Mouse (Mus musculus): ENCODE data around the gene Prss54.
"Not testable (repeated sequence)": the region's sequence is repeated elsewhere in the genome, so short reads cannot be mapped to it uniquely, and the experiment has no call there.

Gene Prss54

DNA sequence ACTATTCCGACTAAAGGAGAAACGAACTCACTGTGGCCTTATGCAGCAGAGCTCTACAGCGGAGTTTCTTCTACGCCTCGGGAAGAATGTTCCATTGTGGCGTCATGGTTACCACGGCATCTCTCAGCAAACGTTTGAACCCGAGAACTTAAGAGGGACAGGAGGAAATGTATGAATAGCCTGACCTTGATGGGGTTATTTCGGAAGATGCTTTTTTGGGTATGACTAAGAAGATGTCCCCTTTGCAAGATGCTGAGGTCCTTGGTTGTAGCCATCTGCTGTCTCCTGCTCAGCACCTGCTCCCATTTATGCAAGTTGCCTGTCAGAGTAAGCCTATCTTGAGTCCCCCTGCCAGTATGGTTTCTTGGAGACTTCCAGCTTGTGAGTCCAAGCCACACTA, at the start of gene Prss54:
Prss54 (minus strand) TSS at position 101 of the 400 bp plus-strand sequence.
- DNase-seq (ENCODE audit: low read depth, low spot score), result no peak

DNA sequence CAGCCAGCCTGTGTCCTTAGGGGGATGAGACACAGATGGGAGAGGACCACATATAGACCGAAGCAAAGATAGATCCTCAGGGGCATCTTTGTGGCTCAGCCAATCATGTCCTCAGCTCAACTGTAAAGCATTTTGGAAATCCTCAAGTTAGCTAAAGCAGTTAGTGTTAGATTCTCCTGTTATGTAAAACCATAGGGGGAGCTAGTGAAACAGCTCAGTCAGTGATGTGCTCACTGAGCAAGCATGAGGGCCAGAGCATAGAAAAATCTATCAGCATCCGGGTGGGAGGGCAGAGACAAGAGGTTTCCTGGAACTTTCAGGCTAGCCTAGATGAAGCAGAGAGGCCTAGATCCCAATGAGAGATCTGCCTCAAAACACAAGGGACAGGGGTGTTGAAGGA, 48.7 kb upstream of the Prss54 start:
- DNase-seq (ENCODE audit: low read depth, low spot score), result no peak

DNA sequence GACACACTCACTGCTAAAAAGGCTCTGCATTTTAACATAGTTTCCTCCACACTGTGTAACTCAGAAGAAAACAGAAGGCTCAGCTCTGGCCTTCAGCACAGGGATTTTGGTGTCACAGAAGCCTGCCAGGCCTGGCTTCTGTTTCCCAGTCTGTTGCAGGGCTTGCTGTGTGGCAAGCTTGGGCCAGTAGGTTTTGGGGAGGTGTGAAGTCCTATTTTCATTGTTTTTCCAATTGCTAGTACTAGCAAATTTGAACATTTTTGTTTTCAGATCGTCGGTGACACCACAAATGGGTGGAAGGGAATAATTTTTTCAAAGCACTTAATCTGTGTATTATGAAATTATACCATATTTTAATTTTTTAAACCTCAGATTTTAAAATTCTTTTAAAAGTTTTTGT, 43.9 kb upstream of the Prss54 start:
- no peak for DNase-seq (ENCODE audit: low read depth, low spot score)

DNA sequence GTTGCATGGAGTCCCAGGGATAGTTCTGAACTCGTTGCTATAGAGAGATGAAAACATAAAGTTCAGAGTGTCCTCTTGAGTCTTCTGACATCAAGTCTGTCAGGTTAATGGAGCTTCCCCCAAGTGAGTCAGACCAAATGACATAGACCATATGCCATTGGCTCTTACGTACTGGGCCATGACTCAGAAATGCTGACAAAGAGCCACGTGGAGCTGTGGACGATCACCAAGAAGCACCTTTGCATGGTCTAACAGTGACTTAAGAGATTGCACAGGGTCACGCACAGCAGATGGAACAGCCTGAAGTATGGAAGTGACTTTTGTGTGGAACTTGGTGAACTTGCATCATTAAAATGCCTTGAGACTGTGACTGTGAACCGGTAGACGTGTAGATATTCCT, 40.2 kb upstream of the Prss54 start:
- DNase-seq (ENCODE audit: low read depth, low spot score), result no peak

DNA sequence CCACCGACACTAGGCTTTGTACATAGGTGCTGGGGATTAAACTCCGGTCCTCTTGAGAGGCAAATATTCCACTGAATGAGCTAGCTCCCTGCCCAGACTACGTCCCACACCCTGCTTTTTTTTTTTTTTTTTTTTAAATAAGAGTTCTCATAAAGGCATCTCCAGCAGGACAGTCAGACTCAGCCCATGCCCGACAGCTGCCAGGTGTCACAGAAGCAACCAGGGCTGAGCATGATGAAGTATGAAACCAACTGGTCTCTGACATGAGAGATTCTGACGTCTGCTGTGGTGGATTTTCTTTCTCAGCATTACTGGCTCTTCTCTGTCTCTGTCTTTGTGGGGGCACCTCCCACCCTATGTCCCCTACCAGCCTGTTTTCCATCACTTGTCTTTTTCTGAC, 35.6 kb upstream of the Prss54 start:
- no peak for DNase-seq (ENCODE audit: low read depth, low spot score)

DNA sequence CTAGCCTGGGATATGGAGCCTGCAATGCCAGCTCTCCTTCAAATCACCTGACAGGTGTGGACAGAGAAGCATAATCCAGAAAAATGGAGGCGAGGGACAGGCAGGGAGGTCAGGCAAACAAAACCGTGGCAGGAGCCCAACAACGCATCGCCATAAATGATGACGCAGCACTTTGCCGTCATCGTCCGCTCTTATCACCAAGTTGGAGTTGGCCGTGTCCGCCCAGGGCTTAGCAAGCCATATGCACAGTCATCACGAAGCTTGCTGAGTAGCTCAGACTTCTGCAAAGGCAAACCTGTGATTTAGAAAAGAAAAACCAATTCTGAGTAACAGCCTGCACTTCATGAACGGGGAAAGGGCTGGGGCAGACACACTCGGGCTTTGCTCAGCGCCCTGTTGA, 34.6 kb upstream of the Prss54 start:
- DNase-seq (ENCODE audit: low read depth, low spot score), result no peak

DNA sequence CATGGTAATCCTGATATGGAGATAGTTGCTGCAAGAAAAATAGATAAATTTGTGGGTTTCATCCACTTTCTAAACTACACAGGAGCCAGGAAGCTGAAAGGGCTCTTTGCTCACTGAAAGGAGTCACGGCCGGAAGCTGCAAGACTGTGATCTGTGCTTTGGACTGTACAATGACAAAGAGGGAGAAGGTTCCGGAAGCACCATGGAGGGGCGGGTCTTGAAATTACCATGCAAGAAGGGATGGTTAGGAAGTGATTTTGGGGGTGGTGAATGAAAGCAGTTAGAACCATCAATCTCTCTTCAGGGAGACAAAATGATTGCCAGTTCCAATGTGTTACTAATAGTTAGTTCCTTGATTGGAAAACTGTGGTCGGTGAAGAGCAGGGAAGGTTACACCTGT, 33.3 kb upstream of the Prss54 start:
- DNase-seq (ENCODE audit: low read depth, low spot score), result peak; percentile 73

DNA sequence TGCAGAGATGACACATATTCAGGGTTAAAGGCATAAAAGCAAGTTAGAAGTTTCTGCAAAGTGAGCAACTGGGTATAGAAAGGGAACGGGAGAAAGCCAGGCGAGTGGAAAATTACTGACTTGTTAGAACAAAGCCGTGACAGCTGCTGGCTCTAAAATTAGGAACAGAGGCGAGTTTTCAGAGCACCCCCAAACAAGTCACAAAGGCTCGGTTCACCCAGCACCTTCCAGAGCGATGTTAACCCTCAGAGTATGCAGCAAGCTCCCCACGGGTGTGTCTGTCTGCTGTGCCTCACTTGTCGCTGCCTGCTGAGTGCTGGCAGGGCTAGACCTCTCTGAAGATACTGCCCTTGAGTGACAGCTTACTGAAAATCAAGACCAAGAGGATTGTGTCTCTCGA, 31.1 kb upstream of the Prss54 start:
- DNase-seq (ENCODE audit: low read depth, low spot score), result no peak

DNA sequence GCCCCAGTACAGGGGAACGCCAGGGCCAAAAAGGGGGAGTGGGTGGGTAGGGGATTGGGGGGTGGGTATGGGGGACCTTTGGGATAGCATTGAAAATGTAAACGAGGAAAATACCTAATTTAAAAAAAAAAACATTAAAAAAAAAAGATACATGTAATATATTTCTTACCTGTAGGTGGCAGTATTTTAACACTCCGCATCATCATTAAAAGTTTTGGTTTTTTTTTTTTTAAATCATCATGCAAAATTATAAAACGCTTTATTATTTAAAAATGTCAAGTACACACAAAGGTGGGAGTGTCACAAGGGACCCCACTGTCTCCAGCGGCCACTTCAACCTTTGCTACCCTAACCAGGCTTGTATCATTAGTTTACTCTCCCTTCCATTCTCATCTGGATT, 30.4 kb upstream of the Prss54 start:
- DNase-seq (ENCODE audit: low read depth, low spot score), result not testable (repeated sequence)

DNA sequence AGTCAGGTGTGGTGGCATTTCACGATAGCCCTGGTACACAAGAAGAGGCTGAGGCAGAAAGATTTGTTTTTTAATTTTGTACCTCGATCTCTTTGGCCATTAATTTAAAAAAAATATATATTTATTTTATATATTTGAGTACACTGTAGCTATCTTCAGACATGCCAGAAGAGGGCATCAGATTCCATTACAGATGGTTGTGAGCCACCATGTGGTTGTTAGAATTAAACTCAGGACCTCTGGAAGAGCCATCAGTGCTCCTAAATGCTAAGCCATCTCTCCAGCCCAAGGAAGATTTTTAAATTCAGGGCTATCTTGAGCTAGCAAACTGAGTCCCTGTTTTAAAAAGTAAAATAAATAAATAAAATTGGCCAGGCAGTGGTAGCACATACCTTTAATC, 26.0 kb upstream of the Prss54 start:
- peak; percentile 39 for DNase-seq (ENCODE audit: low read depth, low spot score)

DNA sequence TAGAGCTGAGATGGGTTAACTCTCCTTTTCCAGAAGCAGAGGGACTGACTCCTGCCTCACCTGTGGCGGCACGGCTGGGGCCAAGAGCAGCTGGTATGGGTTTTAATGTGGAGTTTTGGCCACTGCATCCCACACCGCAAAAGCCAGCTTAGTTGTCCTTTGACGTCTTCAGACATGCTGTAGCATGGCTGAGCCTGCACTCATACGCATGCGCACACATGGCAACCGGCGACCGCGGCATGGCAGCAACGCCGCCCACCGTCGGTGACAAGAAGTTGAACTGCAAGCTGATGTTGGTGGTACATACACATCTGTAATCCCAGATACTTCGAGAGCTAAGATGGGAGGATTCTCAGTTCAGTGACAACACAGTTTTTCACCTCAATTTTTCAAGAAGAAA, 25.2 kb upstream of the Prss54 start:
- DNase-seq (ENCODE audit: low read depth, low spot score), result peak; percentile 89

DNA sequence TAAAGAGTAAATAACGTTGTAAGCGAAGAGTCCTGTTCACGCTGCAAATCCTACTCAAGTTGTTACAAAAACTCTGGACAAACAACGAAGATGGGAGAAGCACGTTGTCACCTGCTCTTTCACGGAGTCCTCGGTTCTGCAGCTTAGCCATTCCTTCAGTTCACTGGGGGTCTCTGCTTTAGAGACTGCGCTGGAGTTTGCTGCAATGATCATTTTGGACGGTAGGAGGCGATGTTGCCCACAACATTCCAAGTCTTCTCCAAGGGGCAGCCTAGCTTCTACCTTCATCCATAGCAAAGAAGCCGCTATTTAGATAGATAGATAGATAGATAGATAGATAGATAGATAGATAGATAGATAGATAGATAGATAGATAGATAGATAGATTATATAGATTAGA, 23.7 kb upstream of the Prss54 start:
- peak; percentile 87 for DNase-seq (ENCODE audit: low read depth, low spot score)

DNA sequence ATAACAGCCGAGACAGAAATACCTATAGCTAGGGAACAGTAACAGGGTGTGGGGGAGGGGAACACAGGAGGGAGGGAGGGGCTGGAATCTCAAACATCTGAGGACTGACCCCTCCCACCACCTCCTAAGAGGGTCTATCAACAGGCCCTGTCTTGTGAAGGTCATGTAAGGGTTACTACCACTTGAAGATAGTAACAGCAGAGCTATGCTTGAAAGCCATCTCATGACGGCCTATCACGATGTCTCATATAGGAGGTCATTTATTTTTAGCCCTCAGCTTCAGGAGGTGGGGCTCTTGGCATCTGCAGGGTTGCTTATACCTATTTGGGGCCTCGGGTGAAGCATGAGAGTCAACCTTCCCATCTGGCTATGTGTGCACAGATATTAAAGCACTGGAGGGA, 20.7 kb upstream of the Prss54 start:
- peak; percentile 91 for DNase-seq (ENCODE audit: low read depth, low spot score)

DNA sequence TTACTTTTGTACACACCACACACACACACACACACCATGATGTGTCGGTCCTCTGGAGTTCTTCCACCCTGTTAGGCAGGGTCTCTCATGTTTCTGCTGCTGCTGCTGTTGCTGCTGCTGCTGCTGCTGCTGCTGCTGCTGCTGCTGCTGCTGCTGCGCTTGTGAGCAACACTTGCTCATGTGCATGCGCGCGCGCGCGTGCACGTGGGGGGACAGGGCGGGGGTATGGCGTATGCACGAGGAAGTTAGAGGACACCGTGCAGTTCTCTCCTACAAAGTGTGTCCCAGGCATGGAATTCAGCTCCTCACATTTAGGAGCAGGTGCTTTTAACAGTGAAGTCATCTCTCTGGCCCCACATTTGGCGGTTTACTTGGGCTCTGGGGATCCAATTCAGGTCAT, 19.0 kb upstream of the Prss54 start:
- DNase-seq (ENCODE audit: low read depth, low spot score), result peak; percentile 44

DNA sequence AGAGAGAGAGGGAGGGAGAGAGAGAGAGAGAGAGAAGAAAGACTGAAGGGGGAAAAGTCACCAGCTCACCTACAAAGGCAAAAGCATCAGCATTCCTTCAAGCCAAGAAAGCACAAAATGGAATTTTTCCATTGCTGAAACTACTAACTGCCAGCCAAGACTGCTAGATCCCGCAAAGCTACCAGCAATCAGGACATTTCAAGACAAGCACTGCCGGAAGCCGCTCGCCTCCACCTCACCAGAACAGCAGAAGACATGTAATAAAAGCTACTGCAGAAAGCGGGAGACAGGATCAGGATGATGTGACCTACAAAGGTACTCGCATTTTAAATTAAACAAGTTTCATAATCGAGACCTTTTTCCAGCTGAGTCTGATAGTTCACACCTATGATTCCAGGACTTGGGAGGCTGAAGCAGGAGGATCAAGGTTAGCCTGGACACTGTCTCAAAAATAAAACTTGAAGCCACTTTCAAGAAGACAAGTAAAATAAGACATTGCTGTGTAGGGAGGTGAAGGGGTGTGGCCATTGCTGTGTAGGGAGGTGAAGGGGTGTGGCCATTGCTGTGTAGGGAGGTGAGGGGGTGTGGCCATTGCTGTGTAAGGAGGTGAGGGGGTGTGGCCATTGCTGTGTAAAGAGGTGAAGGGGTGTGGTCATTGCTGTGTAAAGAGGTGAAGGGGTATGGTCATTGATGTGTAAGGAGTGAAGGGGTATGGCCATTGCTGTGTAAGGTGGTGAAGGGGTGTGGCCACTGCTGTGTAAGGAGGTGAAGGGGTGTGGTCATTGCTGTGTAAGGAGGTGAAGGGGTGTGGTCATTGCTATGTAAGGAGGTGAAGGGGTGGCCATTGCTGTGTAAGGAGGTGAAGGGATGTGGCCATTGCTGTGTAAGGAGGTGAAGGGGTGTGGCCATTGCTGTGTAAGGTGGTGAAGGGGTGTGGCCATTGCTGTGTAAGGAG, 17.6 kb upstream of the Prss54 start:
- peak; percentile 95 for DNase-seq (ENCODE audit: low read depth, low spot score)

DNA sequence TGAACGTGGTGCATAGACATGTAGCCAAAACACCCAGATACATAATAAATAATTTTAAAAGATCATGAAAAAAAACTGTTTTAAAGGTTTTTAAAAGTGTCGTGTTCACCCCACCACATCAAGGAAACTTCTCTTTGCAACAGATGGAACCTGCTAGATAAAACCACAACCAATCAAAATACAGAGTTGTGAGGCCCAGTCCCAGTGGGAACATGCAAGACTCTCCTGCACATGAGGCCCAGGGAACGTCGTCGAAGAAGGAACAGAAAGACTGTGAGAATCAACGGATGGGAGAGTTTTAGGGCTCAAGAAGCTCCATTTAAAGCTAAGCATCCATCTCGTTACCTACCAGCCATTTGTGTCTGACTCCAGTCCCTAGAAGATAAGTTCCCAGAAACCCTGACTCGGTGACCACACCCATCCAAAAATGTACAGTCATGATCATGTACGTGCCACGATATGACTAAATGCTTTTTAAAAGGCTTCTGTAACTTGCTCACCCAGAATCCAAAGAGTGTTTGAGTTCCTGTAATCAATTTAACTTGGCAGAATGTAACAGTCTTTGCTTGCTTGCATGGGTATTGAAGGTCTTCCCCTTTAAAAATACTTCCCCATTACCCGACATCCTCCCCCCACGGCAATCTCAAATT, 16.1 kb upstream of the Prss54 start:
- DNase-seq (ENCODE audit: low read depth, low spot score), result no peak

DNA sequence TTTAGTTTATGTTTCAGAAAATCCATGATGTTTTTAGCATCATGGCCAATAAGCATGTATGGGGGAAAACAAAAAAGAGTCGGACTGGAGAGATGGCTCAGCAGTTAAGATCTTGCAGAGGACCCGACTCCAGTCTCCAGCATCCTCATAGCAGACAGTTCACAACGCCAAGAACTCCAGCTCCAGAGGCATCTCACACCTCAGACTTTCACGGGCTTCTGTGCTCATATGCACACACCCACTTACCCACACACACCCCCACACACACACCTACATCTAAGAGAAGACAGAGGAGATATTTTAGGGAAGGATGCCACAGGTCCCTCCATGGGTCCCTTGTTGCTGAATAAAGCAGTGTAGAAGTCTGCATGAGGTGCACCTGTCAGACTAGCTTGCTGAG, 14.4 kb upstream of the Prss54 start:
- no peak for DNase-seq (ENCODE audit: low read depth, low spot score)

DNA sequence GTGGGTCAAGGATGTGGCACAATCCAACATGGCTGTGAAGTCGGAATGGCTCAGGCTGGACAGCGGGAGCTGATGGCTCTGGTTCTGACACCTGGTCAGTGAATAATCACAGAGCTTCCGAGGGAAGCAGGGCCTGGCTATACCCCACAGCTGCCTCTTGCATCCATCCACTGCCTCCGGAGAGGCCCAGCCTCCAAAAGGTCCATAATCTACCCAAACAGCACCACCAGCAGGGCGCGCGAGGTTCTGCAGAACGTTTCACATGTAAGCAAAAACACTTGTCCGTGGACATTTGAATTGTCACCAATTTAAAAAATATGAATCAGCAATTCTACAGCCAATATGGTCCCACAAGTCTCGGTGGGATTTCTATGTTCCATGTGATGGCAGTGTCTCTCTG, 13.1 kb upstream of the Prss54 start:
- peak; percentile 71 for DNase-seq (ENCODE audit: low read depth, low spot score)

DNA sequence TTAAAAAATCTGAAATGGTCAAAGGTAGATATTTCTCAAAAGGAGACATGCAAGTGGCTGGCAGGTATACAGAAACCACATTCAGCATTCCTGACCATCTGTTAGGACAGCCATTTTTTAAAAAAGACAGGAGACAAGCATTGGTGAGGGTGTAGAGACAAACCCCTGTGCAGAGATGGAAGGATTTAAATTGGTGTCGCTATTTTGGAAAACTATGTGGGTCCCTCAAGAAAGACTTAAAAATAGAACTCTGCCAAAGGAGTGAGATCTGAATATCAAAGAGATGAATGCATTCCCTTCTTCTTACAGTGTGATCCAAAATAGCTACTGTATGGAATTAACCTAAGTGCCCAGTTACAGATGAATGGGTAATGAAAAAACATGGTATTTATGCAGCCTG, 11.2 kb upstream of the Prss54 start:
- no peak for DNase-seq (ENCODE audit: low read depth, low spot score)

DNA sequence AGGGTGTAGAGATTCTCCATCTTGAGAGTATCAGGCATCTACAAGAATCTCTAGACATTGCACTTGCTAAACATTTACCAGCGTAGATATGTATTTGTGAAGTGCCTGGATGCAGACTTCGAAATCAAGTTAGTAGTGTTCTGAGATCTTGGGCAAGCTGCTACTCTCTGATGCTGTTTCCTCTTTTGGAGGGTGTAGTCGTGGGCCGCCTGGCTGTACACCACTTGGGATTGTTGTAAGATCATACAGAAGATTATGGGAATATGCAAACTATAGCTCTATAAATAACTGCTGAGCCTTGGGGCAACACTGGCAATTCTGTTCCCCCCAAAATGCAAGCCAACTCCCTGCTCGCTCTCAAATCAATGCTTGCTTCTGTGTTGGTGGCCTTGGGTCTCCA, 3.0 kb downstream of the Prss54 start:
- DNase-seq (ENCODE audit: low read depth, low spot score), result no peak

DNA sequence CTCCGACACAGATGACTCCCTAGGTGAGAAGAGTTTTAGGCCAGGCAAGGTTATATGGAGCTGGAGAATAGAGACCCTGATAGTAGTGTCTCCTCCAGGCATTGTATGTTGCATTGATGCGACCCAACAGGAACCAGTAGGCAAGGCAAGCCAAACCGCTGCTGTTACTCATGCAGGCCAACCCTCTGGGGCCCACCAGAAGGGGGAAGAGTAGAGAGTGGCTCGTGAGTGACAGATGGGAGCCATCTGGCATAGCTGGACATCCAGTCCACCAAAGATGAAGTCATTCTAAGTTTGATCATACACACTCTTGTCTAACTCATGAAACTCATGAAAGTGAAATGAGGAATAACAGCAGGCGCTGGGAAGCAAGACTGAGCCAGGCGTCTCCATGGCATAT, 9.3 kb downstream of the Prss54 start:
- no peak for DNase-seq (ENCODE audit: low read depth, low spot score)

DNA sequence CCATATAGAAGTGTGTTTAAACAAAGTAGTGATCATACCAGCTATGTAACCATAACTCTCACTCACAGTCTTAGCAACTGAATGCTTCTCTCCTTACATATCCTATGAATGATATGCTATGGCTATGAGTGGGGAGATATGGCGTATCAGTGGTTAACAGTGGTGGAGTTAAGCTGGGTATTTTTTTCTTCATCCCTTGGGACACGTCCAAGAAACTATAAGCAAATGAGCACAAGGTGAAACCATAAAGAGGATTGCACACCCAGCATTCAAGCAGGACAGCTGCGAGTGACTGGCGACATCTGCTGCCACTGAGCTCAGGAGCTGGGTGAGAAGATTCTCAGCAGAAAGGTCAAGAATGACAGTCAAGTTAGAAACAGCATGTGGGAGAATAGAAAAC, 9.9 kb downstream of the Prss54 start:
- no peak for DNase-seq (ENCODE audit: low read depth, low spot score)

DNA sequence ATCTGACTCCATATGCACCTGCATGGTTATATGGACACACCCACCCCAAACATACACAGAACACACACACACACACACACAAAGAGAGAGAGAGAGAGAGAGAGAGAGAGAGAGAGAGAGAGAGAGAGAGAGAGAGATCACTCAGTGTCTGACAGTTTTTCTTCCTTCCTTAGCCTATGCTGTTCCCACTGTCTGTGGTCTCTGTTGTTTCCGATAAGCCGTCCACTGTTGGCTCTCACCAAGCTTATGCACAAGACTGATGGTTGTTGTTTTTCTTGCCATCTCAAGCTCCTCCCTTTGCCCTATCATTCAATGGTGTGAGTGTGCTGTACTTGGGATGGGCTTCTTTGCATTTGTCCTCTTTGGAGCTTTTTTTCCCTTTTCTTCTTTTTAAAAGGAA, 20.2 kb downstream of the Prss54 start:
- no peak for DNase-seq (ENCODE audit: low read depth, low spot score)

Measured in ES-CJ7 (cell line).